Mouse (Mus musculus): ENCODE data around the gene Zp2. TPM values are rescaled to one million over a fixed set of nuclear protein-coding genes. Genes with fewer than 3 reads are reported as not detected.

The Zp2 gene
- polyA plus RNA-seq, 1 experiment from 2014 or later: not detected

GRCm38 (mm10) chr7:120157575-120158061 is 12.5 kb upstream of the Zp2 start:
- Histone ChIP-seq H3K9ac (ENCODE audit: low read length) (no peak overlapping the region), H3K4me2 (ENCODE audit: low read depth, low read length, severe bottlenecking) (no peak overlapping the region), H3K36me3 (ENCODE audit: control insufficient read depth, insufficient read depth, low read length) (no peaks in the 10 kb centered on the region), H3K4me1 (replicated peaks; ENCODE audit: control insufficient read depth, insufficient read depth, low read length) (peaks cover 8% of the 10 kb centered on the region; the same call in 1 of the 2 replicates), H3K27ac (ENCODE audit: low read depth, low read length) (no peak overlapping the region), H3K4me3 (ENCODE audit: low read depth, low read length) (no peak overlapping the region), H3K9me3 (ENCODE audit: control insufficient read depth, low read length) (no peaks in the 10 kb centered on the region), H3K27me3 (ENCODE audit: control insufficient read depth, insufficient read depth, low read length) (peaks cover 46% of the 10 kb centered on the region)
- no peak for DNase-seq (ENCODE audit: low spot score)
- ATAC-seq (replicated peaks; ENCODE audit: low FRiP score): peak; percentile 55; the same call in 1 of the 2 replicates
- 12% methylated on average over 5 of the region's 5 CpGs for WGBS

GRCm38 (mm10) chr7:120156841-120157409 is 11.8 kb upstream of the Zp2 start:
- Histone ChIP-seq H3K27me3 (ENCODE audit: control insufficient read depth, insufficient read depth, low read length) (peaks cover 46% of the 10 kb centered on the region), H3K27ac (ENCODE audit: low read depth, low read length) (no peak overlapping the region), H3K4me1 (replicated peaks; ENCODE audit: control insufficient read depth, insufficient read depth, low read length) (peaks cover 8% of the 10 kb centered on the region; the same call in 1 of the 2 replicates), H3K36me3 (ENCODE audit: control insufficient read depth, insufficient read depth, low read length) (no peaks in the 10 kb centered on the region), H3K4me2 (ENCODE audit: low read depth, low read length, severe bottlenecking) (no peak overlapping the region), H3K9me3 (ENCODE audit: control insufficient read depth, low read length) (no peaks in the 10 kb centered on the region), H3K4me3 (ENCODE audit: low read depth, low read length) (no peak overlapping the region), H3K9ac (ENCODE audit: low read length) (no peak overlapping the region)
- ATAC-seq (replicated peaks; ENCODE audit: low FRiP score): no peak
- no peak for DNase-seq (ENCODE audit: low spot score)
- 22% methylated on average over 2 of the region's 2 CpGs for WGBS

- H3K4me1 ChIP-seq (replicated peaks; ENCODE audit: control insufficient read depth, insufficient read depth, low read length): no peaks in the 10 kb centered on the region
Measured at GRCm38 (mm10) chr7:120150898-120151297, 5.8 kb upstream of the Zp2 start.

GRCm38 (mm10) chr7:120150257-120150656 is 5.2 kb upstream of the Zp2 start:
- H3K4me1 ChIP-seq (replicated peaks; ENCODE audit: control insufficient read depth, insufficient read depth, low read length): no peaks in the 10 kb centered on the region
- H3K27ac ChIP-seq (ENCODE audit: low read depth, low read length): no peak overlapping the region
- WGBS: 28% methylated on average over 3 of the region's 3 CpGs
- peaks cover 14% of the 10 kb centered on the region for H3K27me3 ChIP-seq (ENCODE audit: control insufficient read depth, insufficient read depth, low read length)
- H3K9ac ChIP-seq (ENCODE audit: low read length): no peak overlapping the region
- DNase-seq (ENCODE audit: low spot score) (no peak), ATAC-seq (replicated peaks; ENCODE audit: low FRiP score) (no peak)
- H3K4me3 ChIP-seq (ENCODE audit: low read depth, low read length): no peak overlapping the region
- no peaks in the 10 kb centered on the region for H3K9me3 ChIP-seq (ENCODE audit: control insufficient read depth, low read length)
- no peaks in the 10 kb centered on the region for H3K36me3 ChIP-seq (ENCODE audit: control insufficient read depth, insufficient read depth, low read length)
- H3K4me2 ChIP-seq (ENCODE audit: low read depth, low read length, severe bottlenecking): no peak overlapping the region

More at GRCm38 (mm10) chr7:120150898-120151297, 5.8 kb upstream of the Zp2 start:
- Histone ChIP-seq H3K27me3 (ENCODE audit: control insufficient read depth, insufficient read depth, low read length) (peaks cover 20% of the 10 kb centered on the region), H3K4me3 (ENCODE audit: low read depth, low read length) (no peak overlapping the region), H3K9me3 (ENCODE audit: control insufficient read depth, low read length) (no peaks in the 10 kb centered on the region), H3K36me3 (ENCODE audit: control insufficient read depth, insufficient read depth, low read length) (no peaks in the 10 kb centered on the region), H3K4me2 (ENCODE audit: low read depth, low read length, severe bottlenecking) (no peak overlapping the region), H3K27ac (ENCODE audit: low read depth, low read length) (no peak overlapping the region), H3K9ac (ENCODE audit: low read length) (no peak overlapping the region)
- no peak for ATAC-seq (replicated peaks; ENCODE audit: low FRiP score)
- no peak for DNase-seq (ENCODE audit: low spot score)
- WGBS: 85% methylated on average over 2 of the region's 2 CpGs

GRCm38 (mm10) chr7:120142743-120143142 is 2.3 kb downstream of the Zp2 start:
- DNase-seq (ENCODE audit: low spot score): no peak
- no peak overlapping the region for H3K27ac ChIP-seq (ENCODE audit: low read depth, low read length)
- H3K4me1 ChIP-seq (replicated peaks; ENCODE audit: control insufficient read depth, insufficient read depth, low read length): no peaks in the 10 kb centered on the region
- no peaks in the 10 kb centered on the region for H3K36me3 ChIP-seq (ENCODE audit: control insufficient read depth, insufficient read depth, low read length)
- no peak for ATAC-seq (replicated peaks; ENCODE audit: low FRiP score)
- 87% methylated on average over 1 of the region's 1 CpGs for WGBS
- no peaks in the 10 kb centered on the region for H3K9me3 ChIP-seq (ENCODE audit: control insufficient read depth, low read length)
- H3K27me3 ChIP-seq (ENCODE audit: control insufficient read depth, insufficient read depth, low read length): no peaks in the 10 kb centered on the region
- H3K9ac ChIP-seq (ENCODE audit: low read length): no peak overlapping the region
- H3K4me3 ChIP-seq (ENCODE audit: low read depth, low read length): no peak overlapping the region
- no peak overlapping the region for H3K4me2 ChIP-seq (ENCODE audit: low read depth, low read length, severe bottlenecking)

- Histone ChIP-seq H3K27ac (ENCODE audit: low read depth, low read length) (no peak overlapping the region), H3K9me3 (ENCODE audit: control insufficient read depth, low read length) (no peaks in the 10 kb centered on the region), H3K4me1 (replicated peaks; ENCODE audit: control insufficient read depth, insufficient read depth, low read length) (0 out of 2 replicates have a peak, but pooled peaks cover 1% of the 10 kb centered on the region), H3K9ac (ENCODE audit: low read length) (no peak overlapping the region), H3K4me2 (ENCODE audit: low read depth, low read length, severe bottlenecking) (no peak overlapping the region), H3K36me3 (ENCODE audit: control insufficient read depth, insufficient read depth, low read length) (no peaks in the 10 kb centered on the region), H3K4me3 (ENCODE audit: low read depth, low read length) (no peak overlapping the region), H3K27me3 (ENCODE audit: control insufficient read depth, insufficient read depth, low read length) (no peaks in the 10 kb centered on the region)
- DNase-seq (ENCODE audit: low spot score): no peak
- no peak for ATAC-seq (replicated peaks; ENCODE audit: low FRiP score)
- WGBS: 69% methylated on average over 4 of the region's 4 CpGs
Measured at GRCm38 (mm10) chr7:120128951-120129350, 16.1 kb downstream of the Zp2 start.

- no peaks in the 10 kb centered on the region for H3K27me3 ChIP-seq (ENCODE audit: control insufficient read depth, insufficient read depth, low read length)
- WGBS: 38% methylated on average over 4 of the region's 4 CpGs
- no peaks in the 10 kb centered on the region for H3K9me3 ChIP-seq (ENCODE audit: control insufficient read depth, low read length)
Measured at GRCm38 (mm10) chr7:120127686-120128059, 17.4 kb downstream of the Zp2 start.

GRCm38 (mm10) chr7:120126976-120127685 is 18.0 kb downstream of the Zp2 start:
- H3K27ac ChIP-seq (ENCODE audit: low read depth, low read length): no peak overlapping the region
- 0 out of 2 replicates have a peak, but pooled peaks cover 1% of the 10 kb centered on the region for H3K4me1 ChIP-seq (replicated peaks; ENCODE audit: control insufficient read depth, insufficient read depth, low read length)
- no peaks in the 10 kb centered on the region for H3K36me3 ChIP-seq (ENCODE audit: control insufficient read depth, insufficient read depth, low read length)
- no peak overlapping the region for H3K9ac ChIP-seq (ENCODE audit: low read length)
- 13% methylated on average over 5 of the region's 5 CpGs for WGBS
- ATAC-seq (replicated peaks; ENCODE audit: low FRiP score) (no peak), DNase-seq (ENCODE audit: low spot score) (no peak)
- no peak overlapping the region for H3K4me3 ChIP-seq (ENCODE audit: low read depth, low read length)
- H3K27me3 ChIP-seq (ENCODE audit: control insufficient read depth, insufficient read depth, low read length): no peaks in the 10 kb centered on the region
- no peak overlapping the region for H3K4me2 ChIP-seq (ENCODE audit: low read depth, low read length, severe bottlenecking)
- H3K9me3 ChIP-seq (ENCODE audit: control insufficient read depth, low read length): no peaks in the 10 kb centered on the region

More at GRCm38 (mm10) chr7:120127686-120128059, 17.4 kb downstream of the Zp2 start:
- Histone ChIP-seq H3K9ac (ENCODE audit: low read length) (no peak overlapping the region), H3K4me1 (replicated peaks; ENCODE audit: control insufficient read depth, insufficient read depth, low read length) (0 out of 2 replicates have a peak, but pooled peaks cover 1% of the 10 kb centered on the region), H3K27ac (ENCODE audit: low read depth, low read length) (no peak overlapping the region), H3K4me3 (ENCODE audit: low read depth, low read length) (no peak overlapping the region), H3K36me3 (ENCODE audit: control insufficient read depth, insufficient read depth, low read length) (no peaks in the 10 kb centered on the region), H3K4me2 (ENCODE audit: low read depth, low read length, severe bottlenecking) (no peak overlapping the region)
- ATAC-seq (replicated peaks; ENCODE audit: low FRiP score) (no peak), DNase-seq (ENCODE audit: low spot score) (peak; percentile 57)

Data from forebrain, embryonic 11.5 days (tissue).